Mouse (Mus musculus) lung, postnatal 4 days (tissue): Measurements from ENCODE around the gene Tank.
A peak's percentile ranks its signal among the peaks of the same experiment; 100 is the strongest.

Experiments used
- DNase-seq, 2 experiments: peaks; one replicate each; pipeline ENCODE4 v3.0.0; 2021

The Tank gene

GRCm38 (mm10) chr2:61578433-61578832 is at the start of gene Tank:
Gene Tank (plus strand): TSS chr2:61578585.
- DNase-seq, result no peak

- no peak for DNase-seq
Measured at GRCm38 (mm10) chr2:61532326-61532725, 46.1 kb upstream of the Tank start.

- DNase-seq, result peak; percentile 47 to 54
Measured at GRCm38 (mm10) chr2:61533131-61533530, 45.3 kb upstream of the Tank start.

- DNase-seq, result no peak
Measured at GRCm38 (mm10) chr2:61536901-61537300, 41.5 kb upstream of the Tank start.

- DNase-seq, result no peak
Measured at GRCm38 (mm10) chr2:61539378-61539777, 39.0 kb upstream of the Tank start.

- no peak for DNase-seq
Measured at GRCm38 (mm10) chr2:61542426-61542825, 36.0 kb upstream of the Tank start.

- DNase-seq, result no peak
Measured at GRCm38 (mm10) chr2:61545666-61546065, 32.7 kb upstream of the Tank start.

GRCm38 (mm10) chr2:61548021-61548420 is 30.4 kb upstream of the Tank start:
- DNase-seq, result peak in 1 of 2 experiments; percentile 22

- no peak for DNase-seq
Measured at GRCm38 (mm10) chr2:61551680-61552079, 26.7 kb upstream of the Tank start.

- no peak for DNase-seq
Measured at GRCm38 (mm10) chr2:61555367-61555766, 23.0 kb upstream of the Tank start.

- DNase-seq, result no peak
Measured at GRCm38 (mm10) chr2:61555825-61556224, 22.6 kb upstream of the Tank start.

- no peak for DNase-seq
Measured at GRCm38 (mm10) chr2:61556639-61557038, 21.7 kb upstream of the Tank start.

- DNase-seq, result no peak
Measured at GRCm38 (mm10) chr2:61557848-61558471, 20.4 kb upstream of the Tank start.

GRCm38 (mm10) chr2:61561058-61561457 is 17.3 kb upstream of the Tank start:
- no peak for DNase-seq

- no peak for DNase-seq
Measured at GRCm38 (mm10) chr2:61563202-61563601, 15.2 kb upstream of the Tank start.

- peak; percentile 39 to 46 for DNase-seq
Measured at GRCm38 (mm10) chr2:61567045-61567783, 11.2 kb upstream of the Tank start.

- DNase-seq, result peak in 1 of 2 experiments; percentile 32
Measured at GRCm38 (mm10) chr2:61569181-61569580, 9.2 kb upstream of the Tank start.

GRCm38 (mm10) chr2:61571343-61571955 is 6.9 kb upstream of the Tank start:
- no peak for DNase-seq

- DNase-seq, result no peak
Measured at GRCm38 (mm10) chr2:61576497-61576896, 1.9 kb upstream of the Tank start.

- peak in 1 of 2 experiments; percentile 10 for DNase-seq
Measured at GRCm38 (mm10) chr2:61576928-61577695, 1.3 kb upstream of the Tank start.

GRCm38 (mm10) chr2:61577696-61578062 is 706 bp upstream of the Tank start:
- peak in 1 of 2 experiments; percentile 18 for DNase-seq

- no peak for DNase-seq
Measured at GRCm38 (mm10) chr2:61579501-61579990, 1.2 kb downstream of the Tank start.

GRCm38 (mm10) chr2:61580091-61580490 is 1.7 kb downstream of the Tank start:
- DNase-seq, result no peak
